Mouse (Mus musculus): ENCODE results near the gene Gm8882.
"Not testable (repeated sequence)": the region's sequence is repeated elsewhere in the genome, so short reads cannot be mapped to it uniquely, and the experiment has no call there.

Gm8882 gene

GRCm38 (mm10) chr6:132364034-132364433 is at the start of gene Gm8882:
Gm8882 (minus strand) TSS chr6:132364134.
- DNase-seq, result not testable (repeated sequence)

GRCm38 (mm10) chr6:132314657-132315056 is 49.3 kb downstream of the Gm8882 start, which contains the start of gene Prpmp5:
Prpmp5 (minus strand) TSS chr6:132314757.
- DNase-seq, result not testable (repeated sequence)

All from kidney, postnatal 10 days (tissue).